Mouse (Mus musculus) heart, adult 2 months (tissue): ENCODE results near the gene Spi1. TPM values are rescaled to one million over a fixed set of nuclear protein-coding genes. Genes with fewer than 3 reads are reported as not detected.

Experiments used
- DNase-seq, 2 experiments: peaks; one replicate each; pipeline ENCODE4 v3.0.0; 2021
- H3K27ac ChIP-seq: fragments of 200-600 bp; 2 replicates; pipeline ENCODE4 v1.8.1; 2022
- H3K27me3 ChIP-seq: fragments of 200-500 bp; 2 replicates; pipeline ENCODE4 v1.6.1; 2012; ENCODE audit warnings: mild to moderate bottlenecking, low read length, inconsistent platforms, mixed read lengths; ENCODE audit not compliant: control insufficient read depth, insufficient read depth
- H3K36me3 ChIP-seq: fragments of 200-500 bp; 2 replicates; pipeline ENCODE4 v1.6.1; 2012; ENCODE audit warnings: low read length, inconsistent platforms; ENCODE audit not compliant: control insufficient read depth, insufficient read depth
- H3K4me1 ChIP-seq: fragments of 200-500 bp; 2 replicates; pipeline ENCODE4 v1.6.1; 2011; ENCODE audit warnings: low read length; ENCODE audit not compliant: control insufficient read depth, insufficient read depth
- H3K4me3 ChIP-seq: fragments of 200-600 bp; 2 replicates; pipeline ENCODE4 v1.8.1; 2022
- H3K79me2 ChIP-seq: fragments of 200-500 bp; replicated peaks from 2 replicates; pipeline ENCODE4 v1.6.1; 2012; ENCODE audit warnings: mild to moderate bottlenecking, inconsistent platforms, low read length, moderate library complexity, mixed read lengths; ENCODE audit not compliant: control insufficient read depth, insufficient read depth
- H3K9ac ChIP-seq: fragments of 200-500 bp; 2 replicates; pipeline ENCODE4 v1.6.1; 2012; ENCODE audit warnings: low read depth, mild to moderate bottlenecking, control low read depth, inconsistent platforms, low read length, mixed read lengths
- CTCF ChIP-seq: fragments of 200-600 bp; IDR thresholded peaks from 2 replicates; pipeline ENCODE4 v1.8.1; 2022; ENCODE audit warnings: antibody characterized with exemption, mild to moderate bottlenecking, moderate library complexity
- EP300 ChIP-seq: fragments of 200-500 bp; IDR thresholded peaks from 2 replicates; pipeline ENCODE4 v1.6.1; 2011; ENCODE audit warnings: low read depth, low read length, control low read depth; ENCODE audit not compliant: insufficient read depth
- POLR2A ChIP-seq: fragments of 200-500 bp; IDR thresholded peaks from 2 replicates; pipeline ENCODE4 v1.6.1; 2011; ENCODE audit warnings: mild to moderate bottlenecking, low read depth, low read length, control low read depth; ENCODE audit not compliant: insufficient read depth
- WGBS: fragments of 180-500 bp; shearing (Covaris S2); methylation state at CpG from one replicate; pipeline ENCODE4 v1.1.7; 2018; 5-methylcytosine and 5-hydroxymethylcytosine counted together
- intact Hi-C: fragments of 180-260 bp; cut with DNase I; formaldehyde crosslinking; loops from one replicate; pipeline ENCODE4 v1.15.1; 2025
- polyA plus RNA-seq: library from polyadenylated mRNA; depleted of rRNA; stranded (reverse); fragments of >200 nt; gene quantifications from 2 replicates; pipeline ENCODE4 v1.2.3, GENCODE M21; 2012; rRNA removed
- total RNA-seq, 2 experiments: library from RNA; stranded (reverse); gene quantifications; 2 replicates each; pipeline ENCODE4 v1.2.3; 2021

The Spi1 gene
- total and polyA plus RNA-seq, 3 experiments: 3.7 to 17.2 (median 6.2) TPM

DNA sequence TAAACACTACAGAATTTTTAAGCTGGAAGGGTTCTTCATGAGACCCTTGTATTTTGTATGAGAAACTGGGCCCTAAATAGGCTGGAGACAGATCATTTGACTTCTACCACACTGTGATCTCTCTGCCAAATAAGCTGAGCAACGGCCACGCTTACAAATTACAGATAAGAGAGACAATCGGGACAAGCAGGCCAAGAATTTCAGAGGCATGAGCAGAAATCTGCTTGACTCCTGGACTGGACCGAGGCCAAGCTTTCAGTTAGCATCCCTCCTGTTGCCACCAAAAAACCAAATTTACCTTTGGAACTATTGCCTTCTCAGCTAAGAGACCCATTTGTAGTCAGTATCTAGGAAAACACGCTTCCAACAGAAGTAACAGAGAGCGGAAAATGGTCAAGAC is 78.4 kb downstream of the Spi1 start:
- DNase-seq: no peak
- Histone ChIP-seq H3K27ac (no peak overlapping the region), H3K9ac (no peak overlapping the region), H3K27me3 (no peaks in the 10 kb centered on the region), H3K4me1 (peaks cover 3% of the 10 kb centered on the region), H3K36me3 (peaks cover 7% of the 10 kb centered on the region), H3K79me2 (no peaks in the 10 kb centered on the region), H3K4me3 (no peak overlapping the region)
- TF ChIP-seq EP300: no peak
- TF ChIP-seq CTCF: no peak
- intact Hi-C loops: no loop called here
- 26% methylated on average over 6 of the region's 6 CpGs for WGBS

DNA sequence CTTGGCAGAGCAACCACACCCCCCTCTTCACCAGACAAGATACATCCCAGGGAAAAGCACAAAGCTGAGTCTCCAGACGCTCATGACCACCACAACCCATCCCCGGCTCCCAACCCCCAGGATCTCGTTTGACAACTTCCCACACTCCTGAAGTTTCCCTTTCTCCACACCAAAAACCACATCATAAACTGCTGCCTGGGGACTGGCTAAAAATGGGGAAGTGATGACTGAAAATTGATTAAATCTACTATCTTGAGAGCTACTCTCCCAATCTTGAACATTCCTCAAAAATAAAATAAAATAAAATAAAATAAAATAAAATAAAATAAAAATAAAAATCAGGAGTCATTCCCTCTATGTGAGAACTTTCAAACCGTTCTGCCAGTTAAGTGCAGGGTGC is 80.8 kb downstream of the Spi1 start:
- intact Hi-C loops: no loop called here
- TF ChIP-seq EP300 (no peak), CTCF (no peak), POLR2A (no peak)
- H3K36me3 ChIP-seq: peaks cover 7% of the 10 kb centered on the region
- no peak overlapping the region for H3K9ac ChIP-seq
- no peak overlapping the region for H3K27ac ChIP-seq
- no peak overlapping the region for H3K4me3 ChIP-seq
- no peaks in the 10 kb centered on the region for H3K27me3 ChIP-seq
- no peak for DNase-seq
- H3K4me1 ChIP-seq: peaks cover 3% of the 10 kb centered on the region
- no peaks in the 10 kb centered on the region for H3K79me2 ChIP-seq
- WGBS: 88% methylated on average over 4 of the region's 4 CpGs

DNA sequence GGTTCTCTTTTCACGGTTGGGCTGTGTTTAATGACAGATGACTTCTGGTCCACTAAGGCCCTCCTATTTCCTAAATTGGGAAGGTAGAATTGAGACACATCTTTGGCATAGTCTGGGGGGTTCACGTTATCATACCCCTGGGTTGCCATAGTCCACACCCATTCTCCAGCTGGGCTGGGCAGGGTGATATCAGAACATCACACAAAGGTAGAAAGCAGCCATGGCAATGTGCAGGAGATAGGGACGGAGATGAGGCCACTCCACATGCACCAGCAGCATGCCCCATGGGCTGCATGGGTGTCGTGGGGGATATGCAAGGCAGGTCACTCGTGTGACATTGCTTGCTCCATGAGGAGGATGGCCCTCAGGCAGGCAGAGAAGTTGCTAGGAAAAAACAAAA is 81.3 kb downstream of the Spi1 start:
- H3K9ac ChIP-seq: no peak overlapping the region
- H3K4me3 ChIP-seq: no peak overlapping the region
- 88% methylated on average over 5 of the region's 5 CpGs for WGBS
- TF ChIP-seq EP300 (no peak), CTCF (no peak), POLR2A (no peak)
- DNase-seq: no peak
- peaks cover 3% of the 10 kb centered on the region for H3K4me1 ChIP-seq
- H3K79me2 ChIP-seq: no peaks in the 10 kb centered on the region
- intact Hi-C loops: no loop called here
- H3K27me3 ChIP-seq: no peaks in the 10 kb centered on the region
- no peak overlapping the region for H3K27ac ChIP-seq
- H3K36me3 ChIP-seq: peaks cover 7% of the 10 kb centered on the region

DNA sequence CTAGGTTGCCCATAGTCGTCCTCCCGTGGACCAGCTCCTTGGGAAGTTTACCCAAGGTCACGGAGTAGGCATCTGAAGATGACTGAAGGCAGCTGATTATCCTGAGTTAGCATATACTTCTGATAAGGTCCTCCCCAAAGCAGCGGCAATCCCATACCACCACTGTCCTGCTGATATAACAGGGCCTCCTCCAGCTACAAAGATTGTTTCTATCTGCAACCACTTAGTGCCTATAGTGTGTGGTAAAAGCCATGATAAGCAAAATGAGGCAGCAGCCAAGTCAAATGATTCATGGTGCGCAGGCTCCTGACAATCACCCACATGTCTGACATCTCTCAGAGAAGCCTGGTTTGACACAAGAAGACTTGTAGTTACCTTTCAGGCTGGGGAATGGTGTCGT is 82.8 kb downstream of the Spi1 start:
- no peaks in the 10 kb centered on the region for H3K27me3 ChIP-seq
- H3K4me1 ChIP-seq: peaks cover 3% of the 10 kb centered on the region
- no peak overlapping the region for H3K9ac ChIP-seq
- WGBS: 67% methylated on average over 6 of the region's 6 CpGs
- no peaks in the 10 kb centered on the region for H3K79me2 ChIP-seq
- TF ChIP-seq CTCF (no peak), POLR2A (no peak), EP300 (no peak)
- no peak for DNase-seq
- intact Hi-C loops: no loop called here
- H3K4me3 ChIP-seq: no peak overlapping the region
- peaks cover 7% of the 10 kb centered on the region for H3K36me3 ChIP-seq
- H3K27ac ChIP-seq: no peak overlapping the region

Other genes starting within 250 kb of the Spi1 start
- gene Mtch2, start 235.2 kb upstream of the Spi1 start, total RNA-seq: 100 to 1,000 TPM; 171 to 197 TPM
- gene Mtch2, start 235.2 kb upstream of the Spi1 start, polyA plus RNA-seq: 137 and 261 TPM in 2 replicates
- gene C1qtnf4, start 196.5 kb upstream of the Spi1 start, total RNA-seq: 1 to 10 TPM; 4.2 to 4.4 TPM
- 6.4 and 8.4 TPM in 2 replicates for gene C1qtnf4, start 196.5 kb upstream of the Spi1 start, polyA plus RNA-seq
- gene Kbtbd4, start 177.7 kb upstream of the Spi1 start, total RNA-seq: 10 to 100 TPM; 20.6 to 23.4 TPM
- 14.0 and 23.3 TPM in 2 replicates for gene Kbtbd4, start 177.7 kb upstream of the Spi1 start, polyA plus RNA-seq
- gene Ndufs3, start 177.6 kb upstream of the Spi1 start, total RNA-seq: 100 to 1,000 TPM; 770 to 910 TPM
- 596 and 1,142 TPM in 2 replicates for gene Ndufs3, start 177.6 kb upstream of the Spi1 start, polyA plus RNA-seq
- 10 to 100 TPM; 69.2 to 77.7 TPM for gene Celf1, start 142.0 kb upstream of the Spi1 start, total RNA-seq
- gene Celf1, start 142.0 kb upstream of the Spi1 start, polyA plus RNA-seq: 39.2 and 74.0 TPM in 2 replicates
- gene Rapsn, start 46.8 kb upstream of the Spi1 start, total RNA-seq: 10 to 100 TPM; 15.9 to 16.8 TPM
- 19.3 and 22.0 TPM in 2 replicates for gene Rapsn, start 46.8 kb upstream of the Spi1 start, polyA plus RNA-seq
- 100 to 1,000 TPM; 216 to 252 TPM for gene Psmc3, start 28.4 kb upstream of the Spi1 start, total RNA-seq
- 112 and 141 TPM in 2 replicates for gene Psmc3, start 28.4 kb upstream of the Spi1 start, polyA plus RNA-seq
- 10 to 100 TPM; 21.1 to 22.3 TPM for gene Slc39a13, start 12.0 kb upstream of the Spi1 start, total RNA-seq
- 57.3 and 58.6 TPM in 2 replicates for gene Slc39a13, start 12.0 kb upstream of the Spi1 start, polyA plus RNA-seq
- gene Mybpc3, start 35.8 kb downstream of the Spi1 start, total RNA-seq: 1,000 to 10,000 TPM; 1,229 to 1,417 TPM
- gene Mybpc3, start 35.8 kb downstream of the Spi1 start, polyA plus RNA-seq: 1,378 and 1,771 TPM in 2 replicates
- 1 to 10 TPM; 4.7 to 8.5 TPM for gene Madd, start 101.4 kb downstream of the Spi1 start, total RNA-seq
- 6.1 and 8.6 TPM in 2 replicates for gene Madd, start 101.4 kb downstream of the Spi1 start, polyA plus RNA-seq
- 10 to 100 TPM; 20.3 to 27.6 TPM for gene Nr1h3, start 120.4 kb downstream of the Spi1 start, total RNA-seq
- 30.6 and 32.9 TPM in 2 replicates for gene Nr1h3, start 120.4 kb downstream of the Spi1 start, polyA plus RNA-seq
- gene Acp2, start 120.5 kb downstream of the Spi1 start, total RNA-seq: 10 to 100 TPM; 17.3 to 19.9 TPM
- gene Acp2, start 120.5 kb downstream of the Spi1 start, polyA plus RNA-seq: 15.0 and 20.4 TPM in 2 replicates
- 1 to 10 TPM; 2.7 to 3.2 TPM for gene Ddb2, start 154.6 kb downstream of the Spi1 start, total RNA-seq
- 8.5 and 12.6 TPM in 2 replicates for gene Ddb2, start 154.6 kb downstream of the Spi1 start, polyA plus RNA-seq
- gene Pacsin3, start 173.6 kb downstream of the Spi1 start, total RNA-seq: 100 to 1,000 TPM; 141 to 157 TPM
- gene Pacsin3, start 173.6 kb downstream of the Spi1 start, polyA plus RNA-seq: 139 and 165 TPM in 2 replicates
- gene Arfgap2, start 182.6 kb downstream of the Spi1 start, total RNA-seq: 10 to 100 TPM; 54.7 to 58.2 TPM
- 35.0 and 43.2 TPM in 2 replicates for gene Arfgap2, start 182.6 kb downstream of the Spi1 start, polyA plus RNA-seq